Mouse (Mus musculus) intestine, embryonic 14.5 days (tissue): ENCODE results near the gene Dimt1. TPM values are rescaled to one million over a fixed set of nuclear protein-coding genes. Genes with fewer than 3 reads are reported as not detected.

Source experiments
- ATAC-seq: fragments of 200-750 bp; cut with Nextera tagmentation; replicated peaks from 2 replicates; pipeline ENCODE4 v1.8.0; 2017; ENCODE audit warnings: low read depth, moderate number of reproducible peaks, moderate TSS enrichment, moderate library complexity; ENCODE audit not compliant: low FRiP score, low TSS enrichment
- DNase-seq: peaks from one replicate; pipeline ENCODE4 v3.0.0-alpha.2; 2018; ENCODE audit warnings: low spot score
- H3K27ac ChIP-seq: fragments of 300-500 bp; sonication (generic); 2 replicates; pipeline ENCODE4 v1.5.1; 2014; ENCODE audit warnings: low read depth, mild to moderate bottlenecking, control low read depth
- H3K27me3 ChIP-seq: fragments of 300-500 bp; sonication (generic); replicated peaks from 2 replicates; pipeline ENCODE4 v1.6.1; 2014; ENCODE audit warnings: low read length, control low read depth; ENCODE audit not compliant: control insufficient read depth, insufficient read depth
- H3K36me3 ChIP-seq: fragments of 300-500 bp; sonication (generic); 2 replicates; pipeline ENCODE4 v1.6.1; 2014; ENCODE audit warnings: low read length, control low read depth; ENCODE audit not compliant: control insufficient read depth, insufficient read depth
- H3K4me1 ChIP-seq: fragments of 300-500 bp; sonication (generic); replicated peaks from 2 replicates; pipeline ENCODE4 v1.6.1; 2014; ENCODE audit warnings: low read length, control low read depth, mixed read lengths; ENCODE audit not compliant: control insufficient read depth, insufficient read depth
- H3K4me2 ChIP-seq: fragments of 300-500 bp; sonication (generic); 2 replicates; pipeline ENCODE4 v1.6.1; 2014; ENCODE audit warnings: low read length
- H3K4me3 ChIP-seq: fragments of 300-500 bp; sonication (generic); 2 replicates; pipeline ENCODE4 v1.5.1; 2014; ENCODE audit warnings: low read depth, low read length, control low read depth, mixed read lengths
- H3K9ac ChIP-seq: fragments of 300-500 bp; sonication (generic); 2 replicates; pipeline ENCODE4 v1.6.1; 2014; ENCODE audit warnings: mild to moderate bottlenecking, low read length
- H3K9me3 ChIP-seq: fragments of 300-500 bp; sonication (generic); 2 replicates; pipeline ENCODE4 v1.6.1; 2016; ENCODE audit warnings: low read length, control low read depth; ENCODE audit not compliant: control insufficient read depth
- WGBS: fragments of 180-500 bp; shearing (Covaris S2); extraction: QIAGEN DNeasy Blood & Tissue Kit; methylation state at CpG from one replicate; pipeline ENCODE4 v1.1.7; 2014; 5-methylcytosine and 5-hydroxymethylcytosine counted together
- polyA plus RNA-seq: library from polyadenylated mRNA; unstranded; fragments of >200 nt; fragmentation: Nextera tagmentation; extraction: Ambion mirVana; gene quantifications from 2 replicates; pipeline ENCODE4 v1.2.1, GENCODE M21; 2014

Dimt1 gene
- polyA plus RNA-seq, 1 experiment from 2014 or later: 49.3 TPM

DNA sequence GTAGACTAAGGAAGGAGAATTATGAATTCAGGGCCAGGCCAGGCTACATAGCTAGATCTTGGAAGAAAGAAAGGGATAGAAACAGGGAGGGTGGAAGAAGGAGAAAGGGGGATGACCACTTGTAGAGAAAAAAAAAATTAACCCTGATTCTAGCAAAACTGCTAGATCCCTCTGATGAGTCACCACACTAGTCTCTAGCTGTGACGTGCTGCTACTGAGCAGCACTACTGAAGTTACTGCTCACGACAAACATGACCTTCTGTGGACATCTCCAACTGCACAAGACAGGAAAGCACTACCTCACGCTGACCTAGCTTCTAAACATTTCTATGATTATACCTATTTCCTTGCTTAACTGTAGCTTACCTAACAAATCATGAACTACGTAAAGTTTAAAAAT is 18.6 kb upstream of the Dimt1 start:
- peaks cover 12% of the 10 kb centered on the region for H3K9me3 ChIP-seq
- no peaks in the 10 kb centered on the region for H3K4me1 ChIP-seq
- no peak for ATAC-seq
- H3K36me3 ChIP-seq: peaks cover 15% of the 10 kb centered on the region
- no peak overlapping the region for H3K4me2 ChIP-seq
- H3K27me3 ChIP-seq: no peaks in the 10 kb centered on the region
- no peak overlapping the region for H3K27ac ChIP-seq
- H3K9ac ChIP-seq: no peak overlapping the region
- DNase-seq: no peak
- no peak overlapping the region for H3K4me3 ChIP-seq
- WGBS: 96% methylated on average over 4 of the region's 4 CpGs

DNA sequence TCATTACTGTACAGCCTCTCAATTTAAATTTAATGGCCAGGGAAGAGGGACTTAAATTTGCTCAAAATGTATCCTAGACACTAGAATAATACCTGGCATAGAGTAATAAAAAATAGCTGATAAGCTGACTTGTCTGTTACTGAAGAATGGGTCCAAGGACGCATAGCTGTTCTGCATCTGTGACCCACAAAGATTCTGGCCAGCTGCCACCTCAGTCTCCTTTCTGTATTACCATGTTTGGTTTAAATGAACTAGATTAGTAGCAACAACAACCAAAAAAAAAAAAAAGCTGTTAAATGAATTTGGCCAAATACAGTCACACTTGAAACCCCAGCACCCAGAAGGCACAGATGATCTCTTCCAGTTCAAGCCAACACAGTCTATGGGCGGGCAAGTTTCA is 17.7 kb upstream of the Dimt1 start:
- Histone ChIP-seq H3K4me2 (no peak overlapping the region), H3K4me3 (no peak overlapping the region), H3K9me3 (peaks cover 12% of the 10 kb centered on the region), H3K36me3 (peaks cover 6% of the 10 kb centered on the region; the same call in 1 of the 2 replicates), H3K9ac (no peak overlapping the region), H3K27ac (no peak overlapping the region), H3K4me1 (no peaks in the 10 kb centered on the region), H3K27me3 (no peaks in the 10 kb centered on the region)
- DNase-seq (no peak), ATAC-seq (no peak)
- WGBS: 87% methylated on average over 2 of the region's 2 CpGs

DNA sequence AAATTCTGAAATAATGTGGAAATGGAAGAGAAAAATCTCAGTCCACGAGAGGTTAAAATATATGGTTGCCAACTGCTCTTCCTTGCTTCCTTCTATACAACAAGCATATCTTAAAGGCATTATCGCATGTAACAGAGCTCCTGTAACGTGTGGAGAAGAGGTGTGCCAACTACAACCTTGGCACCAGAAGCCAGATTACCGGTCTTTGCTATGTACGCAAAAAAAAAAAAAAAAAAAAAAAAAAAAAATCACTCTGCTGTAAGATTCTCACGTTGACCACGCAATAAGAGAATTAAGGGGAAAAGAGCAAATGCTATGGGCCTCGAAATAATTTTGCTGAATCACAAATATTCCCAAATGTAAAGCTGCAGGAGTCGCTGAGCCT is 11.1 kb upstream of the Dimt1 start:
- peak overlapping the region; percentile 67 for H3K4me2 ChIP-seq
- 8% methylated on average over 9 of the region's 9 CpGs for WGBS
- peaks cover 6% of the 10 kb centered on the region for H3K4me1 ChIP-seq
- no peaks in the 10 kb centered on the region for H3K9me3 ChIP-seq
- no peak for DNase-seq
- no peaks in the 10 kb centered on the region for H3K36me3 ChIP-seq
- peak overlapping the region; percentile 91 for H3K9ac ChIP-seq
- no peaks in the 10 kb centered on the region for H3K27me3 ChIP-seq
- peak overlapping the region; percentile 94 for H3K4me3 ChIP-seq
- ATAC-seq: no peak
- H3K27ac ChIP-seq: peak overlapping the region; percentile 83; the same call in 1 of the 2 replicates

GRCm38 (mm10) chr13:106936256-106937137 is 10.4 kb upstream of the Dimt1 start, which contains the start of gene Ipo11:
Gene Ipo11 (minus strand): TSS chr13:106936958.
- Histone ChIP-seq H3K4me1 (peaks cover 6% of the 10 kb centered on the region), H3K4me3 (peak within 1 kb of the TSS; percentile 94), H3K36me3 (no peaks in the 10 kb centered on the region), H3K4me2 (peak within 1 kb of the TSS; percentile 67), H3K27ac (peak within 1 kb of the TSS; percentile 83), H3K9me3 (no peaks in the 10 kb centered on the region), H3K9ac (peak within 1 kb of the TSS; percentile 91), H3K27me3 (no peaks in the 10 kb centered on the region)
- ATAC-seq (peak; percentile 96), DNase-seq (peak; percentile 96)
- under 1% methylated on average over 84 of the region's 84 CpGs for WGBS

DNA sequence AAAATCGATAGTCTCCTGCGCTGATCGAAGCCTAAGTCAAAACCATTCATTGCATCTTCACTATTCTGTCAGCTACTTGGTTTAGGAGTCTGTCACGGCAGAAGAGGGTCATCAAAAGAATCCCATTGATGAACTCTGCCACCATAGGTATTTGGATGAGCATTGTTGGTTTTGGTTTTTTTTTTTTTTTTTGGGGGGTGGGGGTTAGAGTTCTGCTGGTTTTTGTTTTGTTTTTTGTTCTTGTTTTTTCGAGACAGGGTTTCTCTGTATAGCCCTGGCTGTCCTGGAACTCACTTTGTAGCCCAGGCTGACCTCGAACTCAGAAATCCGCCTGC is 9.8 kb upstream of the Dimt1 start:
- Histone ChIP-seq H3K9me3 (no peaks in the 10 kb centered on the region), H3K4me1 (peaks cover 6% of the 10 kb centered on the region), H3K27me3 (no peaks in the 10 kb centered on the region), H3K36me3 (no peaks in the 10 kb centered on the region), H3K9ac (peak overlapping the region; percentile 91; the same call in 1 of the 2 replicates), H3K27ac (no peak overlapping the region), H3K4me2 (peak overlapping the region; percentile 38), H3K4me3 (peak overlapping the region; percentile 94)
- no peak; the same call in 1 of the 2 replicates for ATAC-seq
- DNase-seq: no peak
- 27% methylated on average over 7 of the region's 7 CpGs for WGBS

- no peaks in the 10 kb centered on the region for H3K27me3 ChIP-seq
- ATAC-seq (no peak), DNase-seq (no peak)
- H3K36me3 ChIP-seq: no peaks in the 10 kb centered on the region
- WGBS: 21% methylated on average over 7 of the region's 7 CpGs
- no peak overlapping the region for H3K9ac ChIP-seq
- H3K9me3 ChIP-seq: no peaks in the 10 kb centered on the region
- H3K27ac ChIP-seq: no peak overlapping the region
- H3K4me2 ChIP-seq: no peak overlapping the region
- no peaks in the 10 kb centered on the region for H3K4me1 ChIP-seq
- no peak overlapping the region for H3K4me3 ChIP-seq
Measured at GRCm38 (mm10) chr13:106941211-106941976, 5.5 kb upstream of the Dimt1 start.

DNA sequence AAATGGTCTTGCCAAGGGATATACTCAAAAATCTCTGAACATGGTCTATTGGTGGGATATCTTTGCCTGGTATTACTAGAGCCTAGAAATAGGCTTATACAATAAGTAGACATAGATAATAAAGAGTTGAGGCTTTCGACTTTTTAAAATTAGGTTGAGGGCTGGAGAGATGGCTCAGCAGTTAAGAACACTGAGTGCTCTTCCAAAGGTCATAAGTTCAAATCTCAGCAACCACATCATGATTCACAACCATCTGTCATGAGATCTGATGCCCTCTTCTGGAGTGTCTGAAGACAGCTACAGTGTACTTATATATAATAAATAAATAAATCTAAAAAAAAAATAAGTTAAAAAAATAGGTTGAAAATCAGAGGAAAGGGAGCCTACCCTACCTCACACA is 4.2 kb upstream of the Dimt1 start:
- H3K27me3 ChIP-seq: no peaks in the 10 kb centered on the region
- WGBS: 98% methylated on average over 1 of the region's 1 CpGs
- H3K4me1 ChIP-seq: peaks cover 1% of the 10 kb centered on the region
- no peak overlapping the region for H3K27ac ChIP-seq
- no peak overlapping the region for H3K4me2 ChIP-seq
- H3K9me3 ChIP-seq: no peaks in the 10 kb centered on the region
- DNase-seq (no peak), ATAC-seq (no peak)
- no peak overlapping the region for H3K4me3 ChIP-seq
- no peak overlapping the region for H3K9ac ChIP-seq
- no peaks in the 10 kb centered on the region for H3K36me3 ChIP-seq

DNA sequence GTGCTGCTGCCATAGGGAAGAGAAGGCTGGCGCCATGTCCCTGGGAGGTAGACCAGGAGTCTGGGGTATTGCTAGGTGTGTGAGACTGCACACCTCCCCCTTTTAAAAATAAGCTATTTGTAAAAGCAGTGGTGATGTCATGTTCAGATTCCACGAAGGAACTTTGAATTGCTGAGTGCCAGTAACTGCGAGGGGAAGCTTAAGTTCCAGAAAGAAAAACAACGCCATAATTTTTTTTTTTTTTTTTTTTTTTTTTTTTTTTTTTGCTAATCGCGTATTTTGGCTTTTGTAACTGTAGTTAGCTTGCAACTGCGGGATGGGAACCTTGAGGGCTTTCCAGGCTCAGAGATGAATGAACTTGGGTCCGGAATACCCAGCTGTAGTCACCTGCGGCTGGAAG is 1.4 kb upstream of the Dimt1 start:
- ATAC-seq: no peak
- H3K4me1 ChIP-seq: peaks cover 10% of the 10 kb centered on the region
- no peak overlapping the region for H3K4me3 ChIP-seq
- 79% methylated on average over 9 of the region's 9 CpGs for WGBS
- H3K9ac ChIP-seq: no peak overlapping the region
- no peak for DNase-seq
- peaks cover 18% of the 10 kb centered on the region for H3K36me3 ChIP-seq
- H3K9me3 ChIP-seq: no peaks in the 10 kb centered on the region
- H3K27ac ChIP-seq: no peak overlapping the region
- no peak overlapping the region for H3K4me2 ChIP-seq
- no peaks in the 10 kb centered on the region for H3K27me3 ChIP-seq
